Comparison of ENCODE assay signal across 8 mouse cellular contexts in the genomic region with DNA sequence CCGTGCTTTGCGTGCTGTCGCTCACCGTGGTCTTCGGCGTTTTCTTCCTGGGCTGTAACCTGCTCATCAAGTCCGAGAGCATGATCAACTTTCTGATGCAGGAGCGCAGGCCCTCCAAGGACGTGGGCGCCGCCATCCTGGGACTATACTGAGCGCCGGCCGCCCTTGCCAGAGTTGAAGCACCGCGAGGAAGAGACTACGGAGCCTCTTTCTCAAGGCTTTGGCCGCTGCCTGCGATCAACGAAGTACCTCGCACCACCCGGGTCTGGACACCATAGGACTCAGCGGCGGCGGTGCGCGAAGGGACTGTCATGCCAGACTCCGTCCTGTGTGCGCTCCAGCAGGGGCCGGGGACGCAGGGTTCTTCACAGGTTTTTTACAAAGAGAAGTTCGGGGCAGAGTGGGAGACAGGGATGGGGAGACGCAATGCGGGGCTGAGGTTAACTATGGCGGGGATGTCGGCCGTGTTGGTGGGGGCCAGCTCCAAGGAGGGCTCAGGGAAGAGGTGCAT. TPM values are rescaled to one million over a fixed set of nuclear protein-coding genes. Genes with fewer than 3 reads are reported as not detected.
DNase-seq lines count a peak whose midpoint lies in the region; ATAC-seq lines count a peak whose summit lies in the region.
"Had no signal": no experiment of that assay in that cellular context is flagged by ENCODE, and none has a peak within 500 bp of the region (broad histone marks: within the 10 kb centered on the region; RNA-seq: fewer than 3 reads in every experiment).

No protein-coding gene starts in this region.

- no peaks in the 10 kb centered on the region for H3K9me3 ChIP-seq in lung, embryonic 15.5 days
- no peaks in the 10 kb centered on the region for H3K9me3 ChIP-seq in embryonic facial prominence, embryonic 14.5 days (ENCODE audit: control insufficient read depth, low read length)
- H3K9me3 ChIP-seq in intestine, embryonic 16.5 days (ENCODE audit: control insufficient read depth, low read length) = no peaks in the 10 kb centered on the region
- H3K9me3 ChIP-seq in neural tube, embryonic 15.5 days (replicated peaks) = no peaks in the 10 kb centered on the region

- DNase-seq in lung, postnatal 10 days = no peak
- DNase-seq in embryonic facial prominence, embryonic 14.5 days (ENCODE audit: low spot score) = no peak
- no peak for DNase-seq in ovary, postnatal 10 days (ENCODE audit: low spot score)

- WGBS in lung, embryonic 15.5 days = 2% methylated on average over 37 of the region's 37 CpGs
- 2% methylated on average over 24 of the region's 37 CpGs for WGBS in embryonic facial prominence, embryonic 14.5 days
- WGBS in intestine, embryonic 16.5 days = 2% methylated on average over 37 of the region's 37 CpGs
- 2% methylated on average over 37 of the region's 37 CpGs for WGBS in neural tube, embryonic 15.5 days

- no peak overlapping the region for H3K27ac ChIP-seq in lung, embryonic 15.5 days
- H3K27ac ChIP-seq in embryonic facial prominence, embryonic 14.5 days (replicated peaks; ENCODE audit: low read depth, low read length) = no peak overlapping the region
- no peak overlapping the region for H3K27ac ChIP-seq in intestine, embryonic 16.5 days (ENCODE audit: low read length)
- no peak overlapping the region for H3K27ac ChIP-seq in neural tube, embryonic 15.5 days (replicated peaks)

- ATAC-seq in lung, embryonic 15.5 days (ENCODE audit: borderline replicate concordance, extremely low read depth, low FRiP score, low TSS enrichment) = no peak
- no peak for ATAC-seq in embryonic facial prominence, embryonic 14.5 days (ENCODE audit: low read depth)
- ATAC-seq in intestine, embryonic 16.5 days = no peak
- ATAC-seq in neural tube, embryonic 15.5 days (ENCODE audit: low FRiP score) = no peak
- no peak for ATAC-seq in erythroblast, adult 5-6 weeks (replicated peaks; ENCODE audit: low FRiP score, poor library complexity, severe bottlenecking)

- no peak overlapping the region for H3K9ac ChIP-seq in lung, embryonic 15.5 days
- H3K9ac ChIP-seq in embryonic facial prominence, embryonic 14.5 days (ENCODE audit: low read depth, low read length) = 0 out of 2 replicates have a peak overlapping the region, but pooled peaks have one; percentile 37
- H3K9ac ChIP-seq in intestine, embryonic 16.5 days (ENCODE audit: low read depth, low read length) = no peak overlapping the region
- H3K9ac ChIP-seq in neural tube, embryonic 15.5 days (replicated peaks) = no peak overlapping the region

- H3K27me3 ChIP-seq in lung, embryonic 15.5 days = peaks cover 90% of the 10 kb centered on the region
- H3K27me3 ChIP-seq in embryonic facial prominence, embryonic 14.5 days (replicated peaks; ENCODE audit: control insufficient read depth, insufficient read depth, low read length) = peaks cover 80% of the 10 kb centered on the region
- peaks cover 58% of the 10 kb centered on the region for H3K27me3 ChIP-seq in intestine, embryonic 16.5 days (replicated peaks; ENCODE audit: control insufficient read depth, insufficient read depth, low read length)
- H3K27me3 ChIP-seq in neural tube, embryonic 15.5 days (replicated peaks) = peaks cover 85% of the 10 kb centered on the region

- peak overlapping the region; percentile 35 for H3K4me3 ChIP-seq in lung, embryonic 15.5 days
- H3K4me3 ChIP-seq in embryonic facial prominence, embryonic 14.5 days (ENCODE audit: low read depth, low read length) = peak overlapping the region; percentile 43
- peak overlapping the region; percentile 43 for H3K4me3 ChIP-seq in intestine, embryonic 16.5 days (ENCODE audit: low read length)
- H3K4me3 ChIP-seq in neural tube, embryonic 15.5 days (replicated peaks) = peak overlapping the region; percentile 40

- H3K4me2 ChIP-seq in lung, embryonic 15.5 days = peak overlapping the region; percentile 55
- peak overlapping the region; percentile 68 for H3K4me2 ChIP-seq in embryonic facial prominence, embryonic 14.5 days (ENCODE audit: low read depth, low read length)
- peak overlapping the region; percentile 61 for H3K4me2 ChIP-seq in intestine, embryonic 16.5 days (ENCODE audit: low read depth, low read length)
- H3K4me2 ChIP-seq in neural tube, embryonic 15.5 days = peak overlapping the region; percentile 73

- no peaks in the 10 kb centered on the region for H3K36me3 ChIP-seq in lung, embryonic 15.5 days
- H3K36me3 ChIP-seq in embryonic facial prominence, embryonic 14.5 days (ENCODE audit: control insufficient read depth, insufficient read depth, low read length) = no peaks in the 10 kb centered on the region
- H3K36me3 ChIP-seq in intestine, embryonic 16.5 days (ENCODE audit: control insufficient read depth, insufficient read depth, low read length) = no peaks in the 10 kb centered on the region
- H3K36me3 ChIP-seq in neural tube, embryonic 15.5 days = no peaks in the 10 kb centered on the region

- H3K4me1 ChIP-seq in lung, embryonic 15.5 days = peaks cover 13% of the 10 kb centered on the region
- 0 out of 2 replicates have a peak, but pooled peaks cover 4% of the 10 kb centered on the region for H3K4me1 ChIP-seq in embryonic facial prominence, embryonic 14.5 days (ENCODE audit: control insufficient read depth, insufficient read depth, low read length)
- peaks cover 12% of the 10 kb centered on the region for H3K4me1 ChIP-seq in intestine, embryonic 16.5 days (ENCODE audit: control insufficient read depth, insufficient read depth, low read length)
- H3K4me1 ChIP-seq in neural tube, embryonic 15.5 days = peaks cover 18% of the 10 kb centered on the region

RNA-seq across cellular contexts. Expression of a gene that starts 0.7 kb away (rescaled TPM):
- not detected in 2 replicates for polyA plus RNA-seq in lung, embryonic 15.5 days (2015; fragmentation: Nextera tagmentation; extraction: Ambion mirVana)
- polyA plus RNA-seq in embryonic facial prominence, embryonic 14.5 days (2014; fragmentation: Nextera tagmentation; extraction: Ambion mirVana) = not detected in 2 replicates
- polyA plus RNA-seq in intestine, embryonic 16.5 days (2015; fragmentation: Nextera tagmentation; extraction: Ambion mirVana) = 0.44 and 0.81 TPM in 2 replicates
- polyA plus RNA-seq in neural tube, embryonic 15.5 days (2015; fragmentation: Nextera tagmentation; extraction: Ambion mirVana) = 0.51 and 0.60 TPM in 2 replicates
- total RNA-seq in erythroblast, adult 5-6 weeks (2015; ENCODE audit: low replicate concordance) = not detected in 2 replicates
- not detected in 2 replicates for total RNA-seq in erythroblast, adult 5-6 weeks (2017; ENCODE audit: low replicate concordance)

RNA-seq across cellular contexts. Expression of a gene that starts 11.3 kb away (rescaled TPM):
- not detected in 2 replicates for polyA plus RNA-seq in lung, embryonic 15.5 days (2015; fragmentation: Nextera tagmentation; extraction: Ambion mirVana)
- not detected in 2 replicates for polyA plus RNA-seq in embryonic facial prominence, embryonic 14.5 days (2014; fragmentation: Nextera tagmentation; extraction: Ambion mirVana)
- polyA plus RNA-seq in intestine, embryonic 16.5 days (2015; fragmentation: Nextera tagmentation; extraction: Ambion mirVana) = not detected in 2 replicates
- not detected in 2 replicates for polyA plus RNA-seq in neural tube, embryonic 15.5 days (2015; fragmentation: Nextera tagmentation; extraction: Ambion mirVana)
- total RNA-seq in erythroblast, adult 5-6 weeks (2015; ENCODE audit: low replicate concordance) = not detected in 2 replicates
- total RNA-seq in erythroblast, adult 5-6 weeks (2017; ENCODE audit: low replicate concordance) = not detected in 2 replicates
- total RNA-seq: left cerebral cortex, adult 18-20 months had no signal

RNA-seq across cellular contexts. Expression of a gene that starts 29.1 kb away (rescaled TPM):
- not detected in 2 replicates for polyA plus RNA-seq in lung, embryonic 15.5 days (2015; fragmentation: Nextera tagmentation; extraction: Ambion mirVana)
- polyA plus RNA-seq in embryonic facial prominence, embryonic 14.5 days (2014; fragmentation: Nextera tagmentation; extraction: Ambion mirVana) = not detected in 2 replicates
- not detected in 2 replicates for polyA plus RNA-seq in intestine, embryonic 16.5 days (2015; fragmentation: Nextera tagmentation; extraction: Ambion mirVana)
- not detected in 2 replicates for polyA plus RNA-seq in neural tube, embryonic 15.5 days (2015; fragmentation: Nextera tagmentation; extraction: Ambion mirVana)
- total RNA-seq in erythroblast, adult 5-6 weeks (2015; ENCODE audit: low replicate concordance) = not detected in 2 replicates
- not detected in 2 replicates for total RNA-seq in erythroblast, adult 5-6 weeks (2017; ENCODE audit: low replicate concordance)

RNA-seq across cellular contexts. Expression of a gene that starts 47.7 kb away (rescaled TPM):
- polyA plus RNA-seq in lung, embryonic 15.5 days (2015; fragmentation: Nextera tagmentation; extraction: Ambion mirVana) = 84.4 and 87.7 TPM in 2 replicates
- polyA plus RNA-seq in embryonic facial prominence, embryonic 14.5 days (2014; fragmentation: Nextera tagmentation; extraction: Ambion mirVana) = 93.7 and 106 TPM in 2 replicates
- 73.3 and 76.3 TPM in 2 replicates for polyA plus RNA-seq in intestine, embryonic 16.5 days (2015; fragmentation: Nextera tagmentation; extraction: Ambion mirVana)
- polyA plus RNA-seq in neural tube, embryonic 15.5 days (2015; fragmentation: Nextera tagmentation; extraction: Ambion mirVana) = 80.7 and 84.0 TPM in 2 replicates
- total RNA-seq in erythroblast, adult 5-6 weeks (2015; ENCODE audit: low replicate concordance) = 8.8 and 11.7 TPM in 2 replicates
- 11.2 and 17.0 TPM in 2 replicates for total RNA-seq in erythroblast, adult 5-6 weeks (2017; ENCODE audit: low replicate concordance)
